Mouse (Mus musculus): ENCODE results near the gene Sgcd. TPM values are rescaled to one million over a fixed set of nuclear protein-coding genes. Genes with fewer than 3 reads are reported as not detected.

Gene Sgcd
- total RNA-seq, 2 experiments from 2014 or later, result not detected

DNA sequence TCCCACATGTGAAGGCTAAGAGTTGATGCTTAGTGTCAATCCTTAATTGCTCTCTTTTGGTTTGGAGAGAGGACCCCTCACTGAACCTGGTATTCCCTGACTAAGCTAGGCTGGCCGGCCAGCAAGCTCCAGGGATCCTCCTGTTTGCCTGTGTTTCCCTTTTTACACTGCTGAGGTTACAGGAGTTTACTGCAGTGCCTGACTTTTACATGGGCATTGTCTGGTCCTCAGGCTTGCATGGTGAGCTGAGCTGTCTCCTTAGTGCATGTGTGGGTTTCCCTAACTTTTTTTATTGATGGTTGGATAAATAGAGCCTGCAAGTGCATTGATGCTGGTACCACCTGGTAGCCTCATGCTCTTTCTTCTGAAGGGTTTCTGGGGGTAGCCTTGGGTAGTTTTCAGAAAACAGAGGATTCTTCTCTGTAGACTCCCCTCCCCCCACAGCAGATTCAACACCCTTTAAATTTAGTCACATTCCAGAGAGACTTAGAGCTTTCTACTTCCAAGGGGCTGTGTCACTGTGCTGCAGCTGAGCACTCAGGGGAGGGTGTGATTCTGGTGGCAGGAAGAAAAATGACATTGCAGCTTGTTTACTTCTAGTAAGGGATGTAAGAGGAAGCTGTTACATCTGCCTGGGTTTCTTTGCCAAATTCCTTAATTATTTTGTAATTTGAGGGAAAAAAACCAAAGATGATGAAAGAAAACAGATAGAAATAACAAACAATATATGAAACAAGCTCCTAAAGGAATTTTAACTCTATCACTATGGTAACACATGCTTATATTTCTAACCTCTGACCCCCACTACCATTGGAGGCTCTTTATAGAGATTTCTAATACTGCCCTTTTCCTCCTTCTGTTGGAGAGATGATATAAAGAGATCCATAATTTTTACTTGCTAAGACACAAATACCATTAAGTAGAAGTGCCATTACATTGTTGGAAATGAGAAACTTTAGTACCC, 831.8 kb downstream of the Sgcd start:
- ATAC-seq (replicated peaks; ENCODE audit: poor library complexity), result no peak

DNA sequence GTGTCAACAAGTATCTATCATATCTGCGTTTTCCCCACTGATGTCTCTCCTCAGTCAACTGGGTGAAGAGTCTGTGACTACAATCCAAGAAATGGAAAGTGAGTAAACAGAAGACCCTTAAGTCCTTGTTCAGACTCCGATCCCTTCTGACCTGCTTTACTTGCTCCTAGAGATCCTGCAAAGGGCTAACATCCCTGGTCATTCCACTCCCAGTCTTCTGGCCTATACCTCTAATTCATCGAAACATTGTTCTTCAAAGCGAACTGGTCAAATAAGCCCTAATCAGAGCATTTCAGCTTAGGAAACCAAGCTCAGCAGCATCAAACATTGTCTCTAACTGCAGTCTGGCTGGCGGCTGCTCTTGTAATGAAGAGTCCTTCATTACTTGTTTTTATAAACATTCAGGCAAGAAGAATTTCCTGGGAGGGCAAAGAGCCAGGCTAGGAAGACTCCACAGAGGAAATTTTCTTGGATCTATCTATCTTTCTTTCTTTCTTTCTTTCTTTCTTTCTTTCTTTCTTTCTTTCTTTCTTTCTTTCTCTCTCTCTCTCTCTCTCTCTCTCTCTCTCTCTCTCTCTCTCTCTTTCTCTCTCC, 833.8 kb downstream of the Sgcd start:
- ATAC-seq (replicated peaks; ENCODE audit: poor library complexity), result no peak

DNA sequence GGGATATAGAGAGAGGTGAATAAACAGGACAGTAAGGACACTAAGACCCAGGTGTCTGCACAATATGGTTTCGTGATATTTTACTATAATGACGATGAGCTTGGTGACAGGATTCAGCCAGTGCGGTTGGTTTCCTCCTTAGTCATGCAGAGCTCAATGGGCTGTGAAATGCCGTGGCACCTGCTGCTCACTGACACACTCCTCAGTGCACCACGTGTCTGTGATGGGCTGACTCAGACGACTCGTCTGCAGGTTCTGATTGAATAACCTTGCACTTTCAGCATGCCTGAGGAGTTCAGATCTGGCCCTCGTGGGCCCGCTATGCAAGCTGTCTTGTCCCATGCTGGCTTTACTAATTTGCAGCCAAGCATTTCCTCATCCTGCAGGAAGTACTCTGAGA, 839.2 kb downstream of the Sgcd start:
- ATAC-seq (replicated peaks; ENCODE audit: poor library complexity), result no peak

DNA sequence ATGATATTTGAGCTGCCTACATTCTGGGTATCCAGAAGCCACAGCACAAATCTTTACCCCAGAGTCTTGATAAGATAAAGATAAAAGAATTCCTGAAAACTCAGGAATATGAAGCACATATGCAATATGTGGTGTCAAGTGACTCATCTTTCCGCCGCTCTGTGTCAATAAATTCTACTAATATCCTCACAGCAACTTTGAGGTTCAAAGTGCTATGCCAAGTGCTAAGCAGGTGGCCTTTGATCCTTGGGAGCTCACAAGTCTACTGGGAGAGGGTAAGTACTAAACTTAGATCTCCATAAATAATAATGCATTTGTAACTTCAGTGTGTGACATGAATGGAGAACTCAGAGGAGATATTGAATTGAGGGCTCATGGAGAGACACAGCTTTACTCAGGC, 848.9 kb downstream of the Sgcd start:
- ATAC-seq (replicated peaks; ENCODE audit: poor library complexity), result no peak

GRCm38 (mm10) chr11:47139271-47139670, 849.5 kb downstream of the Sgcd start:
- no peak for ATAC-seq (replicated peaks; ENCODE audit: poor library complexity)

GRCm38 (mm10) chr11:47132410-47132809, 856.4 kb downstream of the Sgcd start:
- no peak for ATAC-seq (replicated peaks; ENCODE audit: poor library complexity)

GRCm38 (mm10) chr11:47130432-47130831, 858.3 kb downstream of the Sgcd start:
- no peak for ATAC-seq (replicated peaks; ENCODE audit: poor library complexity)

DNA sequence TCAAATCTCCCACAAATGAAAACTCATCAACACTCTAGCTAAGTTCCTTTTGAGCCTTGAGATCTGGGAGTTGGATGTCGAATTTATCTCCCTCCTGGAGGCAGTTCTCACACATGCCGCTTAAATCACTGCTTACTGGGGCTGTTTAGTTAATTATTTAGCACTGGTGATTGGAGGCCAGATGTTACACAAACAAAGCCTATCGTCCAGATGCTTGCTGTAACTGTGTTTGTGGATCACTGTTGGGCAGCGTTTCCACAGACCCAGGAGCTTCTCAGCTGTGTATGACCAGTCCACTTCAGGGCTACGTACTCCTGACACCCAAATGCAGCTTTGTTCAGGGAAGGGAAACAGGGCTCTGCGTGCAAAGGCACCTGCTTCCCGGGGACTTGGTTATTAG, 858.8 kb downstream of the Sgcd start:
- no peak for ATAC-seq (replicated peaks; ENCODE audit: poor library complexity)

DNA sequence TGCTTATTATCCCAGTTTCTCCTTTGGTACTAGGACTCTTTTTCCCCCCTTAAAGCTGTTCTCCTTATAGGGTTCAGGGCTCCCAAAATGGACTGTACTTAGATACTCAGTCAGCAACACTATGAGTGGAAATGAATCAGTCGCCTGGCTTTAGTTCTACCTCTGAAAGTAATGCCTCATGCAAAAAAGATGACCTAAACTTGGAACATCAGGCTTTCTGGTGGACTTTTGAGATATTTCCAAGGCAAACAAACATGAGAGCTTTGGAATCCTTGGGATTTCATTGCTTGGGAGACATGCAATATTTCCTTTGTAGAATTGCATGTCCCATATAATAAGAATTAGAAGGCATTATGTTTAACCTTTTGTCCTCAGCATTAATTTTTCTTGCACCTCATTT, 859.6 kb downstream of the Sgcd start:
- ATAC-seq (replicated peaks; ENCODE audit: poor library complexity), result no peak

DNA sequence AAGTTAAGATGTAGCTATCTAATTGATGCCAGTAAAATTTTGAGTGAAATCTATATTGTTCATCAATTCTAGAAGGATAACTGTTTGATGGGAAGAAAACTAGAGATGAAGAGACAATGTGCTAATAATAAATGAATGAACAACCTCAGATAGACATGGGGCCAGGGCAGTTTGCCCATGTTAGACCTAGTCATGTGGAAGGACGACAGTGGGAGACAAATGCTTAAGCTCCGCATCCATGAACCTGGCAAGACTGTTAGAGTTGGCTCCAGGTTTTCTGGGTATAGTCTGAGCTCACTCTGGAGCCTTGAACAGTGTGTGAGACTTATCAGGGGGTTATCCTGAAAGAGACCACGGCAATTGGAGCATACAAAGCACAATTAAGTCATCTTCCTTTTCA, 860.4 kb downstream of the Sgcd start:
- no peak for ATAC-seq (replicated peaks; ENCODE audit: poor library complexity)

DNA sequence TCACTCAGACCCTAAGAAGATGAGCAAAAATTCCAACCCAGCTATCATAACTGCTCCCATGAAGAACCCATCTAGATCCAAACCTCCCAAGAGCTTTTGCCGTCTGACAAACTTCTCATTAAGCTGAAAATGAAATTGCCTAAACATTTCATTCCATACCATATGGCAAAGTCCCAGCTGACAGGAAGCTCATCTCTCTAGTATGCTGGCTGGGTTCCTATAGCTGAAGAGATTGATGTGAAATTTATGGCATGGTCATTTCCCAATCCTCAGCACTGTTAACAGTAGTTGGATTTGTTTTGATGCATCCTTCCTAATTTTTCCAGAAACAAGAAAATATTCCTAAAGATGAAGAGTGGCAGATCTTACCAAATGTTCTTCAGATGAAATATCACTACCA, 867.9 kb downstream of the Sgcd start:
- no peak for ATAC-seq (replicated peaks; ENCODE audit: poor library complexity)

- no peak for ATAC-seq (replicated peaks; ENCODE audit: poor library complexity)
Measured at GRCm38 (mm10) chr11:47117896-47118295, 870.9 kb downstream of the Sgcd start.

DNA sequence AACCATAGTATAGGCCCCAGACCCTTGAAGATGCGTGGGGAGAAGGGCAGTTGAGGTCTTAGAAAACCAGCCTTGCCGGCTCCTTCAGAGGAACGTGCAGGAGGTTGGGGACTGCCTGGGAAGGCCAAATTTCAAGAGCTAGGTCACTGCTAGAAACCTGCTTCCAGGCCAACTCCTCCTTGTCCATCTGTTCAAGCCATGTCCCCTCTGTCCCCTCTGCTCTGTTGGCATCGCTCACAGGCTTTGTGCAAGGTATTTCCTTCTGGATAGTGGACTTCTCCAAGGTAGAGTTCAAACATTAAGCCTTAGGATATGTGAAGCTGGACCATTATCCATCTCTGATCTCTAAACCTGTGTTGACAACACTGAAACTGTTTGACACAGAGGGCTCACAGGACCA, 874.4 kb downstream of the Sgcd start:
- ATAC-seq (replicated peaks; ENCODE audit: poor library complexity), result no peak

DNA sequence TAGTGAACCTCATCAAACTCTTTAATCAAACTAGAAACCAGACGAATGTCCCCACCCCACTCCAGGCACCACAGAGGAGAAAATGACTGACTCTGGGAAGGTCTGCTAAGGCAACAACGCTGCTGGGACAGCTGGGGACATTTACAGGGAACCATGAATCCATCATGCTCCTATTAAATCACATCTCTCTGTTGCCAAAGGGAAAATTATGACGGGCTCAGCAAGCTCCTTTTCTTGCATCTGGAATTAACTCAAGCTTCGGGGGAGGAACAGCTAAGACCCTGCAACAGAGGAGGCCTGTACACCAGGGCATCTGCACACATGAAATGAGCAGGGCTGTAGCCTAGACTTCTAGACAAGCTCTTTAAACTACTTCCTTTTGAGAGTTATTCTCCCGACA, 875.7 kb downstream of the Sgcd start:
- no peak for ATAC-seq (replicated peaks; ENCODE audit: poor library complexity)

DNA sequence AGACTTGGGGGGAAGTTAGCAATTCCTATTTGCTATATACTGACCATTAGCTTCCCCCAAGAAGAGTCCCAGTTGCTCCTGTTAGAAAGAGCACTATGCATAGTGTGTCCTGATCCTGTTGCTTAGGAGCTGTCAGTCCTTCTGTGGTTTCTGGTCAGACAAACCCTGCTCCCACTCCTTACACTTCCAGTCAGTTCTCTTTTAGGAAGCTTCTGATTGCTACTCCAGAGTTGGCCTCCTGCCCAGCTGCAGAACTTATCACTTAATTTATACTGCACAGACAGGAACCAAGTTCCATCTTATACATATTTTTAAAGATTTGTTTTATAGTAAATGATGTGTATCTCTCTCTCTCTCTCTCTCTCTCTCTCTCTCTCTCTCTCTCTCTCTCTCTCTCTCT, 878.5 kb downstream of the Sgcd start:
- no peak for ATAC-seq (replicated peaks; ENCODE audit: poor library complexity)

DNA sequence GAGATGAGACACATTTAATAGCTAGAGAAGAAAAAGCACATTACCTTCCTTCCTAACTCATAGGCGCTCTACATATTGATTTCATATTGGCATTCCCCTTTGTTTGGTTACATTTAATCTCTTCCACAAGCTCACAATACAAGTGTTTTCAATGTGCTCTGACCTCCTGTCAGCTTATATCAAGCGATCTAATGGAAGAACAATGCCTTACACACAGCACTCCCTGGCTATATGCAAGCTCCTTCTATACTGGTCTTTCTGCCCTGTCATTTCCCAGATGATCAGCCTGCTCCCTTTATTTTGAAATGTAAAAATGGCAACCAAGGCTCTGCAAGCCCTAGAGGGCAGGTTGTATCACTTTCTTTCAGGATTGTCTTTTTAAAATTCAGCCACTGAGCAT, 881.1 kb downstream of the Sgcd start:
- no peak for ATAC-seq (replicated peaks; ENCODE audit: poor library complexity)

DNA sequence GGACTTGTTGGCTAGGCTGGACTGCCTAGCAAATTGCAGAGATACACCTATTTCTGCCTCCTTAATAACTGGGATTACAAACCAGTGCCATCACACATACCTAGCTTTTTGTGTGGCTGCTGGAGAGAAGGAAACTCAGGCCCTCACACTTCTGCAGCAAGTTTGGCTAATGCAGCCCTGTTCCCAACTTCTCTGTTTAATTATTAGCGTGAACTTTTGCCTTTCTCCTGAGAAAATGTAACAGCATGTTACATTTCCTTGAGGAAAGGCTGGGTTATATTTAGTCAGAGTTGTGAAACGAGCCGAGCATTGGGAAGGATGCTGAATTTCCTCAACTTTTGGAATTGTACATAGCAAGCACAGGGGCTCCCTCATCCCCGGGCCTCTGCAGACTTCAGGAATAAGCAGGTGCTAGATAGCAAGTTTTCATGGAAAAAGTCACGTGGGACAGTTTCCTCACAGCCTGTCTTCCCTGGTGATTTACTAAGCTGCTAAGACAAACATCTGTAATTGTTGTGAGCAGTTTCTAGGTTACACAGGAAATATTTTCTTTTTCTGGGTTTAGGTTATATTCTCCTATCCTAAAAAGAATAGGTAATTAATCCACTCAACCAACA, 895.4 kb downstream of the Sgcd start:
- ATAC-seq (replicated peaks; ENCODE audit: poor library complexity), result no peak

- no peak for ATAC-seq (replicated peaks; ENCODE audit: poor library complexity)
Measured at GRCm38 (mm10) chr11:47082517-47082916, 906.3 kb downstream of the Sgcd start.

DNA sequence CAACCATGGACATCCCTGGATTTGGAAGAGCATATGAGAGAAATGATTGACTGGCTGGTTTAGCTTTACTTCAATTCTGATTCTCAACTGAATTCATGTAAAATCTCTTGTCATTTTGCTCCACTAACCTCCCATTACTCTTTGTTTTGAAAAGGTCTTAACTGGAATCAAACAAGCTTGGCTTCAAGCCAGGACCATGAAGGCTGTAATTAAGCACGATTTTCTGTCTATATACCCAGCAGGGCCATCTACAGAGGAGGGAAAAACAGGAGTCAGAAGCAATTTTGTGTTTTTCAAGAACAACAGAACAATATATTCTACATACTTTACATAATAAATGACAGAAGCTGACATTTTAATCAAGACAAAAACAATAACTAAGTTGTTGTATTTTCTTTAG, 915.2 kb downstream of the Sgcd start:
- no peak for ATAC-seq (replicated peaks; ENCODE audit: poor library complexity)

- no peak for ATAC-seq (replicated peaks; ENCODE audit: poor library complexity)
Measured at GRCm38 (mm10) chr11:47071161-47071560, 917.6 kb downstream of the Sgcd start.

DNA sequence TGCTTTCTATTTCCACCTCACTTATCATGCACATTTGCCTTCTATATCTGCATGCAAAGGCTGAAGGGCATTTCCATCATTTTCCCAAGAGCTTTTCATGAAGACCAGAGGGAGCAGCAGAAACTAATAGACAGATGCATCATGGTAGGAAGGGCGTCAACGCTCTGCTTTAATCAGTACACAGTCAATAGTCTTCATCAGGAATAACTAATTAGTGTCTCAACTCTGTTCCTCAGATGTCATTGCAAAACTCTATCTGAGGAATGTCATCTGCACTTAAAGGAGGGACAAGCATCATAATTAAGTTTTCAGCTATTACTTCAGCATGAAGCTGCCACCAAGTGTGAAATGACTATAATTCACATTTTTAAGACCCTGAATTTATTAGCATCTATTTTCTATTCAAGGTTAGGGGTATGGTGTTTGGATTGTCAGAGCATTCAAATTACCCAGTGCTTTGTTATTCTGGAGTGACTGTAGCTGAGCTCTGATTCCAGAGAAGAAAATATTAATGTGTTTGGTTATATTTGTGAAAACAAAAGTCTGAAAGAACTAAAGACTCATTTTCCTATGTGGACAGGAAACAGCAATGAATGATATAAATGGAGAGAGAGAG, 918.9 kb downstream of the Sgcd start:
- ATAC-seq (replicated peaks; ENCODE audit: poor library complexity), result no peak

DNA sequence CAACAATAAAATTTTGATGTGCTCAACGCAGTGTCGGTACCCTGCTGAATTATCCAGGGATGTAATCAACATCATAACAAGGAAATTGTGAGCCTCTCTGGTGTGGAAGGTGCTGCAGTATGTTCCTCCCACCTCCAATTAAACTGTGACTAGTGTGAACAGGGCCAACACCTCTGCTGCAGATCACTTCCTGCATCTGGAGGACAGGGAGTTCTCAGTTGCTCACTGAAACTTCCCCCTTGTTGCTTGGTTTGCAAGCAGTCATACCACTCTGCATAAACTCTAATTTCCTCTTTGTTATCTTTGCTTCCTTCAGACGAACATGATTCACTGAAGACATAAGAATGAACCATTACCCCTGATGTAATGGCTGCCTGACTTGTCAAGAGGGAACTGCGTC, 925.1 kb downstream of the Sgcd start:
- ATAC-seq (replicated peaks; ENCODE audit: poor library complexity), result no peak

Data from megakaryocyte progenitor cell, adult 5-6 weeks (primary cell).